Mouse (Mus musculus) cerebellum, adult 9-11 months (tissue): ENCODE measurements around the gene Pou2f2.

Source experiments
- DNase-seq: peaks from one replicate; pipeline ENCODE4 v3.0.0; 2022

The Pou2f2 gene

DNA sequence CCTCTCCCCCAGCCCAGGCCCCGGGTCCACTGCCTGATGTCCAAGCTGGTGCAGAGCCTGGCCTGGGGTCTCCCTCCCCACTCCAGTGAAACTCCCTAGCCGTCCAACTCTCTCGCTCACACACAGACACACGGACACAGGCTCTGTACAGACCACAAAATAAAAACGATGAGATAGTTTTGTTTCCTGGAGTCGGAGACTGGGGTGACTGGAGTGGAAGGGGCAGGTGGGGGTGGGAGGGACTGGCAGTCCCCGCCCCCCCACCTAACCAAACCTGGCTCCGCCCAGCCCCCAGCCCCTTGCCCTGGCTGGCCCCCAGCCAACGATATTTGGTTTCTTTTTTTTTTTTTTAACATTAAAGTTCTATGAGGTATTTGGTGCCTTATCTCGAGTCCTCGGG, 90.6 kb downstream of the Pou2f2 start:
- no peak for DNase-seq

DNA sequence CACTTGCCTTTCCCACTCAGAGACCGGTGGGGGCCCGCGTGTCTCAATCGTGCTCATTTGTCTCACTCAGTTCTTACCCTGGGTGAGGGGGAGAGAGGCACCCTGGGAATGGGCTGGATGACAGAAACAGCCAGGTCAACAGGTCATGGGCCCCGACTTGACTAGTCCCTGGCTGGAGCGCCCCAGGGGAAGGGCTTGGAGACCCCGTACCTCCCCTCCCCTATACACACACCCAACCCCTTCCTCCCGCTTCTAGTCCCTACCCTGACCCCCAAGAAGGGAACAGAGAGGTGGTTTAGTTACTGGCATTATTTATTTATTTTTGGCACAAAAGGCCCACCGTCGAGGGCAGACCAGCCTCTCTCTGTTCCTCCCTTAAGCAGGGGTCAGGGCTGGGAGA, 91.0 kb downstream of the Pou2f2 start:
- DNase-seq = no peak

- DNase-seq = no peak
These were observed 91.6 kb downstream of the Pou2f2 start for GRCm38 (mm10) chr7:25087972-25088371.

- no peak for DNase-seq
These were observed 92.1 kb downstream of the Pou2f2 start for GRCm38 (mm10) chr7:25087256-25087912.

DNA sequence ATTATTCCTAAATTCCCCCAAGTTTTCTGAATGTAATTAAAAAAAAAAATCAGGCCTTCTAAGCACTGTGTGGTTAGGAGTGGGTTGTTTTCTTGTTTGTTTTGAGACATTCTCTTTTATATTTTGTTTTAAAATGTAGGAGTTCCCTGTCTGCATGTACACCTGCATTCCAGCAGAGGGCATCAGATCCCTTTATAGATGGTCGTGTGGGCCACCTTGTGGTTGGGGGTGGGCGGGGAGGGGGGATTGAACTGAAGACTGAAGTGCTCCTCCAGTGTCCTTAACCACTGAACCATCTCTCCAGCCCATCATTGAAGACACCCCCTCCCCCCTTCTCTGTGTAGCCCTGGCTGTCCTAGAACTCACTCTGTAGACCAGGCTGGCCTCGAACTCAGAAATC, 92.9 kb downstream of the Pou2f2 start:
- no peak for DNase-seq

GRCm38 (mm10) chr7:25084621-25085020, 94.9 kb downstream of the Pou2f2 start:
- no peak for DNase-seq

- DNase-seq = peak; percentile 52
These were observed 97.0 kb downstream of the Pou2f2 start for GRCm38 (mm10) chr7:25082510-25082909.

DNA sequence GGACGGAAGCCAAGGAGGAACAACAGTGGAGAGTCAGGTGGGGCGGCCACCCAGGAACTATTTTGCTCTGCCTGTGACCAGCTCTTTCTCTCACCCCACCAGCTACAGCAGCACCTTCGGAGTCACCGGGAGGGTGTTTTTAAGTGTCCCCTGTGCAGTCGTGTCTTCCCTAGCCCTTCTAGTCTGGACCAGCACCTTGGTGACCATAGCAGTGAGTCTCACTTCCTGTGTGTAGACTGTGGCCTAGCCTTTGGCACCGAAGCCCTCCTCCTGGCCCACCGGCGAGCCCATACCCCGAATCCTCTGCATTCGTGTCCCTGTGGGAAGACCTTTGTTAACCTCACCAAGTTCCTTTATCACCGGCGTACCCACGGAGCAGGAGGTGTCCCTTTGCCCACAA, 99.1 kb downstream of the Pou2f2 start:
- no peak for DNase-seq

GRCm38 (mm10) chr7:25079496-25080026, 100.0 kb downstream of the Pou2f2 start:
- peak; percentile 56 for DNase-seq

- no peak for DNase-seq
These were observed 102.1 kb downstream of the Pou2f2 start for GRCm38 (mm10) chr7:25077414-25077755.

DNA sequence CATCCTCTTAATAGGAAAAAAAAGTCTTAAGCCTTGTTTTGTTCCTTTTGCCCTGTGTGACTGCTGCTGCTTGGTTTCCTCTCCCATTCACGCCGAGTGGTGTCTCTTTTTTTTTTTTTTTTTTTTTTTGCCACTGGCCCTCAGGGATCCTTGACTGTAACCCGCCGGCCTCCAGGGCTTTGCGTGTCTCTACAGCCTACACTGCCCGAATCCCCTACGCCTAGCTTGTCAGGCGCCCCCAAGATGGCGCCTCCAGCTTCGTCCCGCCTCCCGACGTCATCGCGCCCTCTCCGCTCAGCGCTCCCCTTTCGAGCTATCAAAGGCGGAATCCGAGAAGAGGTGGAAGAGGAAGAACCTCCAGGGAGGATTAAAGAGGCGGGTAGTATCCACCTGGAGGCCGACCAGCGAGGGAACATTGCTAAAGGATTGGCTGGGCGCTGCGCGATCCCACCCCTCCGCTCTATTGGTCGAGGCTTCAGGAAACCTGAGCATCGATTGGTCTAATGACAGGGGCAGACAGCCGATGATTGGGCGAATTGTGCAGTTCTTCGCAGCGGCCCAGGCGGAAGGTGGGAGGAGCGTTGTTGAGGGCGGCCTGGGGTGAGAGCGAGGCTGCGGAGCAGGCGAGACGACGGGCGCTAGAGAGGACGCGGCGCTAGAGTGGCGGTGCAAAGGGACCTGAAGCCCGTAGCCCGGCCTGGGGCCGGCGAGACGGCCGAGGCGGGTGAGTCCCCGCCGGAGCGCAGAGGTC, 102.7 kb downstream of the Pou2f2 start:
- DNase-seq = peak; percentile 100

GRCm38 (mm10) chr7:25076296-25076662, 103.2 kb downstream of the Pou2f2 start:
- peak; percentile 42 for DNase-seq

- DNase-seq = peak; percentile 58
These were observed 105.6 kb downstream of the Pou2f2 start for GRCm38 (mm10) chr7:25073924-25074323.

DNA sequence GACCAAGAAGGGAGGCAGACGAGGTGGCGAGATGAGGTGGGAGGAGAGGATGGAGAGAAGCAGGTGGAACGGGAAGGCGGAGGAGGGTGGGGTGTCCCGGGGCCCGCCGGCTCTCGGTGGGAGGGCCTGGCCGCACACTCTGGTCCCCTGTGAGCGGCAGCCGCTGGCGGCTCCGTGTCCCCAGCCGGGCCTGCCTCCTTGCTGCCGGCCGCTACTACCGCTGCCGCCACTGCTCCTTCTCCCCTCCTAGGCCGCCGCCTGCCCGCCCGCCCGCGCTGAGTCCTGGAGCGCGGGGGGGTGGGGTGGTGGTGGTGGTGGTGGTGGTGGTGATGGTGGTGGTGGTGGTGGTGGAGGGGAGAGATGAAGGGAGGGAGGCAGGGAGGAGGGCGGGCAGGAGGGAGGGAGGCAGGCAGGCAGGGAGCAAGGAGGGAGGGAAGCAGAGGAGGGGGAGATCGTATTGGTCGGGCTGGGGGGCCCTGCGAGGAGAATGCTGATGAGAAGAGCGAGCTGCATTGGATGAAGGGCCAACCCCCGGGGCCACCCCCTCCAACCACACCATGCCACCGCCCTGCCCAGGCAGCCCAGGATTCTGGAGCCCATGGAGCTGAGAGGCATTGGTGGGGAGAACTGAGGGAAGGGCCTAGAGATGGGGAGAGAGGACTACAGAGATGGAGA, 106.7 kb downstream of the Pou2f2 start:
- DNase-seq = peak; percentile 79

DNA sequence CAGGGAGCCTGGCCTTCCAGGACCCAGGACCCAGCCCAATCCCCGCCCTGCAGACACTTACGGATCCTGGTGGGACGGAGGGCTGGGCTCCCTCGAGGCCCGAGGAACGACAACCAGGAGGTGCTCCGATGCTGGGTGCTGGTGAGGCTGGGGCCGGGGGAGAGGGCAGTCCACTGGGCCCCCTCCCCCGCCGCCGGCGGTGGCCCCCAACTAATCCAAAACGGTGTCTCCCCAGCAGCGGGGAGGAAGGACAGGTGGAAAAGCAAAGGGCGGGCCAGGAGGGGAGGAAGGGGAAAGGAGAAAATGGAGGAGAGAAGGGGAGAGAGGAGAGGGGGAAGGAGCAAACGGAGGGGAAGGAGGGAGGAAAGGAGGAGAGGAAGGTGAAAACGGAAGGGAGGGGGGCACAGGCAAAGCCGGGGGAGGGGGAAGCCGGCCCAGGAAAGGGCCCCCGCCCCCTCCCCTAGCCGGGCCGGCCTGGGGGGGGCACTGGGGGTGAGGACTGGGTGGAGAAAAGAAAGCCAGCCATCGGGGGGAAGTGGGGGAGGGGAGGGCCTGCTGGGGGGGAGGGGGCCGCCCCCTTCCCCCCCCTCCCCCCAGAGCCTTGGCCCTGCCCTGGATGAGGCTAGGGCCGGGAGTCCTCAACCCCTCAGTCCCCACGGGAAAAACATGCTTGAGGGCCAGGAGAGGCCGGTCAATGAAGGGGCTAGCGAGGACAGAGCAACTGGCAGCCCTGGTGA, 107.4 kb downstream of the Pou2f2 start, which contains the start of the genes Grik5 and Zfp574:
Gene Grik5, minus strand, starts transcription at position 368 of the 737 bp plus-strand sequence.
Gene Zfp574, plus strand, starts transcription at position 589 of the 737 bp plus-strand sequence.
- DNase-seq = peak; percentile 68

DNA sequence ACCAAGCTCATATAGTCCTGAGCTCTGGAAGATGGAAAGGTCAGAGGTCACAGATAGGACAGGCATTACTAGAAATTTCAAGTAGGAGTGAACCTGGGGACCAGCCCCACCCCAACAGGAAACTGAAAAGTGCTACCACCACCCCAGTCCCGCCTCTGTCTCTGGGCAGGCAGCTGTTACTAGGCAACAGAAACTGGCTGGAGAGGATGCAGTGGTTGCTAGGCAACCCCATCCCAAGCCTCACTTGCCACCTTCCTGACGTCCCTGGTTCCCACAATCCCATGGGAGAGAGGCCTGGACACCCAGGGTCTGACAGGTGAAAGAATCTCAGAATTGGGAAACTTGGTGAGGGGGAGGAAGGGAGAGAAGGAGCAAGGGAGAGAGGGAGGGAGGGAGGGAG, 110.8 kb downstream of the Pou2f2 start:
- peak; percentile 56 for DNase-seq

- peak; percentile 36 for DNase-seq
These were observed 111.4 kb downstream of the Pou2f2 start for GRCm38 (mm10) chr7:25067909-25068656.

- DNase-seq = no peak
These were observed 112.2 kb downstream of the Pou2f2 start for GRCm38 (mm10) chr7:25067338-25067737.

GRCm38 (mm10) chr7:25063900-25064299, 115.6 kb downstream of the Pou2f2 start:
- no peak for DNase-seq

- no peak for DNase-seq
These were observed 116.2 kb downstream of the Pou2f2 start for GRCm38 (mm10) chr7:25063346-25063745.

- DNase-seq = no peak
These were observed 120.7 kb downstream of the Pou2f2 start for GRCm38 (mm10) chr7:25058836-25059235.

DNA sequence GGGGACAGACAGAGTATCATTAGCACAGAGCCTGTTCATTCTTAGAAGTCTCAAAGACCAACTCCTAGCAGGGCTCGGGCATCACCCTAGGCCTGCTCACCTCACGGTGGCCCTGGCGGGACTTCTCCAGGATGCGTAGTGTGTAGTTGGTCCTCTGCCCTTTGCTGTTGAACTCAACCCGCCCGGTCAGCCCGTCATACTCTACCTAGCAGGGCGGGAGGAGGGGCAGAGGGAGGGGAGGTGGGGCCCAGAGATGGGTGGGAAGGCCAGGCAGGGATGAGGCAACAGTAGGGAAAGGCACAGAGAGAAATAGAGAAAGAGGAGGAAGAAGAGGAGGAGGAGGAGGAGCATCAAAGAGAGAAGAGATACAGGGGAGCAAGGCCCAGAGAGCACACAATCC, 121.1 kb downstream of the Pou2f2 start:
- no peak for DNase-seq
